Mouse (Mus musculus): ENCODE data around the gene Vmp1.
A peak's percentile ranks its signal among the peaks of the same experiment; 100 is the strongest.

- TF ChIP-seq CTCF (conservative IDR thresholded peaks at IDR 0.05; ENCODE audit: insufficient read depth, insufficient read length, low read depth, low read length) (peak; percentile 43), POLR2A (IDR thresholded peaks at IDR 0.05; ENCODE audit: low read depth, low read length) (no peak)
Observed at GRCm38 (mm10) chr11:86568425-86568824, 115.2 kb downstream of the Vmp1 start.
